Mouse (Mus musculus) ES-E14 (cell line): Measurements from ENCODE around the gene 1190005I06Rik.

ENCODE experiments used
- CHD2 ChIP-seq: IDR thresholded peaks from 2 replicates; pipeline ENCODE4 v1.6.1; 2014; ENCODE audit warnings: mild to moderate bottlenecking, low read depth, low read length, inconsistent platforms
- HCFC1 ChIP-seq: IDR thresholded peaks from 2 replicates; pipeline ENCODE4 v1.6.1; 2012; ENCODE audit warnings: low read length, inconsistent platforms, borderline replicate concordance; ENCODE audit not compliant: insufficient read depth
- MAFK ChIP-seq: IDR thresholded peaks from 2 replicates; pipeline ENCODE4 v1.6.1; 2014; ENCODE audit warnings: mild to moderate bottlenecking, low read depth, low read length, inconsistent platforms; ENCODE audit not compliant: insufficient read depth
- ZC3H11A ChIP-seq: IDR thresholded peaks from 2 replicates; pipeline ENCODE4 v1.6.1; 2012; ENCODE audit warnings: low read depth, mild to moderate bottlenecking, inconsistent platforms, low read length, borderline replicate concordance

DNA sequence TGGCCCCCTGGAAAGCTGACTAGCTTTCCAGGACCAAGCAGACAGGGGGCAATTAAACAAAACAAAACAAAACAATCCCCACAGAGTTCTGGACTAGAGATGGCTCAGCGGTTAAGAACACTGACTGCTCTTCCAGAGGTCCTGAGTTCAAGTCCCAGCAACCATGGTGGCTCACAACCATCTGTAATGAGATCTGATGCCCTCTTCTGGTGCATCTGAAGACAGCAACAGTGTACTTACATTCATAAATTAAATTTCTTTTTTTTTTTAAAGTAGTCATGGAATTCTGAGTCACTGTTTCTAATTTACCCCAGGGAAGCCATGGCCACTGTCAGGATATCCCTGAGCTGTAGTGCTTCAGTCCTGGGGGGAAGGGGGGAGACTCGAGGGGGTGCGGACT, 32.9 kb downstream of the 1190005I06Rik start:
- TF ChIP-seq ZC3H11A (no peak), MAFK (no peak), HCFC1 (no peak), CHD2 (no peak)
